24 mouse cellular contexts compared by ENCODE assay signal in genomic region chr2:163742656-163743055, GRCm38 (mm10).
"Had no signal": no experiment of that assay in that cellular context is flagged by ENCODE, and none has a peak within 500 bp of the region (broad histone marks: within the 10 kb centered on the region; RNA-seq: fewer than 3 reads in every experiment).

No protein-coding gene starts in this region.

- H3K27ac ChIP-seq: heart, embryonic 13.5 days; heart, embryonic 15.5 days; hindbrain, embryonic 10.5 days; hindbrain, embryonic 12.5 days; hindbrain, embryonic 13.5 days; hindbrain, embryonic 14.5 days; hindbrain, embryonic 15.5 days; hindbrain, postnatal 0 days; intestine, embryonic 15.5 days; kidney, embryonic 15.5 days; kidney, postnatal 0 days; layer of hippocampus, adult 2 months; left cerebral cortex, adult 2 months had no signal

- H3K4me3 ChIP-seq: heart, embryonic 12.5 days; heart, embryonic 13.5 days; heart, embryonic 15.5 days; hindbrain, embryonic 10.5 days; hindbrain, embryonic 12.5 days; hindbrain, embryonic 13.5 days; hindbrain, embryonic 15.5 days; intestine, embryonic 15.5 days; kidney, embryonic 15.5 days; layer of hippocampus, adult 2 months; left cerebral cortex, adult 2 months had no signal

- H3K36me3 ChIP-seq: heart, embryonic 12.5 days; heart, embryonic 13.5 days; heart, embryonic 15.5 days; hindbrain, embryonic 10.5 days; hindbrain, embryonic 12.5 days; hindbrain, embryonic 13.5 days; hindbrain, embryonic 15.5 days; intestine, embryonic 15.5 days; kidney, embryonic 15.5 days had no signal

- H3K9ac ChIP-seq: heart, embryonic 12.5 days; heart, embryonic 13.5 days; heart, embryonic 15.5 days; hindbrain, embryonic 12.5 days; hindbrain, embryonic 13.5 days; hindbrain, embryonic 14.5 days; hindbrain, embryonic 15.5 days; intestine, embryonic 15.5 days; kidney, embryonic 15.5 days had no signal

- H3K9me3 ChIP-seq: heart, embryonic 12.5 days; heart, embryonic 13.5 days; heart, embryonic 15.5 days; hindbrain, embryonic 10.5 days; hindbrain, embryonic 12.5 days; hindbrain, embryonic 13.5 days; hindbrain, embryonic 15.5 days; intestine, embryonic 15.5 days; kidney, embryonic 15.5 days had no signal

- H3K27me3 ChIP-seq: hindbrain, embryonic 12.5 days; hindbrain, embryonic 13.5 days; hindbrain, embryonic 15.5 days; intestine, embryonic 15.5 days; kidney, embryonic 15.5 days had no signal

- H3K4me1 ChIP-seq: hindbrain, embryonic 12.5 days; hindbrain, embryonic 13.5 days; hindbrain, embryonic 15.5 days; intestine, embryonic 15.5 days; kidney, embryonic 15.5 days had no signal

- DNase-seq: heart, postnatal 10 days; heart, postnatal 14 days; heart, postnatal 36 days; heart, postnatal 4 days; kidney, adult 18-20 months; kidney, adult 8-10 months; kidney, postnatal 10 days; kidney, postnatal 4 days; layer of hippocampus, adult 9-11 months; layer of hippocampus, postnatal 36 days had no signal
